Mouse (Mus musculus) megakaryocyte-erythroid progenitor cell, adult 5-6 weeks (primary cell): Measurements from ENCODE around the gene Slc41a2. TPM values are rescaled to one million over a fixed set of nuclear protein-coding genes. Genes with fewer than 3 reads are reported as not detected.
"Not testable (repeated sequence)": the region's sequence is repeated elsewhere in the genome, so short reads cannot be mapped to it uniquely, and the experiment has no call there.

ENCODE experiments used
- ATAC-seq: replicated peaks from 2 replicates; pipeline ENCODE4 v1.8.0; 2016; ENCODE audit warnings: mild to moderate bottlenecking, inconsistent platforms; ENCODE audit not compliant: severe bottlenecking, poor library complexity, low FRiP score, low TSS enrichment
- total RNA-seq, 2 experiments: library from RNA; stranded (forward) in 1 of 2; stranded (reverse) in 1 of 2; fragments of 200-1000, 215-1000 nt in 1 of 2; fragments of >200 nt in 1 of 2; fragmentation: Nextera tagmentation in 1 of 2; gene quantifications; 2 replicates each; pipeline ENCODE4 v1.2.3; 2014 to 2017

Slc41a2 gene
- total RNA-seq, 2 experiments from 2014 or later = 3.8 TPM; not detected in 1

- 0 out of 2 replicates have a peak, but pooled peaks have one; percentile 42 for ATAC-seq
Observed at GRCm38 (mm10) chr10:83354333-83354719, 16.6 kb upstream of the Slc41a2 start.

GRCm38 (mm10) chr10:83353680-83354332, 16.1 kb upstream of the Slc41a2 start:
- no peak for ATAC-seq

GRCm38 (mm10) chr10:83351779-83352178, 14.1 kb upstream of the Slc41a2 start:
- ATAC-seq = not testable (repeated sequence)

GRCm38 (mm10) chr10:83350689-83351088, 13.0 kb upstream of the Slc41a2 start:
- no peak for ATAC-seq

GRCm38 (mm10) chr10:83347494-83347893, 9.8 kb upstream of the Slc41a2 start:
- no peak for ATAC-seq

GRCm38 (mm10) chr10:83346359-83346736, 8.7 kb upstream of the Slc41a2 start:
- 0 out of 2 replicates have a peak, but pooled peaks have one; percentile 34 for ATAC-seq

GRCm38 (mm10) chr10:83345693-83346358, 8.1 kb upstream of the Slc41a2 start:
- ATAC-seq = no peak

- ATAC-seq = no peak
Observed at GRCm38 (mm10) chr10:83343828-83344685, 6.4 kb upstream of the Slc41a2 start.

GRCm38 (mm10) chr10:83343171-83343570, 5.5 kb upstream of the Slc41a2 start:
- no peak for ATAC-seq

GRCm38 (mm10) chr10:83341226-83341625, 3.5 kb upstream of the Slc41a2 start:
- ATAC-seq = no peak

GRCm38 (mm10) chr10:83337971-83338598, 403 bp upstream of the Slc41a2 start:
- no peak; the same call in 1 of the 2 replicates for ATAC-seq

GRCm38 (mm10) chr10:83336336-83336735, 1.3 kb downstream of the Slc41a2 start:
- no peak for ATAC-seq

GRCm38 (mm10) chr10:83332581-83332980, 5.1 kb downstream of the Slc41a2 start:
- no peak for ATAC-seq

GRCm38 (mm10) chr10:83331811-83332210, 5.9 kb downstream of the Slc41a2 start:
- no peak for ATAC-seq

GRCm38 (mm10) chr10:83330336-83330735, 7.3 kb downstream of the Slc41a2 start:
- no peak for ATAC-seq

GRCm38 (mm10) chr10:83328791-83329190, 8.9 kb downstream of the Slc41a2 start:
- ATAC-seq = no peak

- no peak for ATAC-seq
Observed at GRCm38 (mm10) chr10:83326648-83327285, 10.9 kb downstream of the Slc41a2 start.

- no peak for ATAC-seq
Observed at GRCm38 (mm10) chr10:83325903-83326302, 11.8 kb downstream of the Slc41a2 start.

GRCm38 (mm10) chr10:83324871-83325270, 12.8 kb downstream of the Slc41a2 start:
- no peak for ATAC-seq
